Mouse (Mus musculus): ENCODE data around the gene Dbnl.

DNA sequence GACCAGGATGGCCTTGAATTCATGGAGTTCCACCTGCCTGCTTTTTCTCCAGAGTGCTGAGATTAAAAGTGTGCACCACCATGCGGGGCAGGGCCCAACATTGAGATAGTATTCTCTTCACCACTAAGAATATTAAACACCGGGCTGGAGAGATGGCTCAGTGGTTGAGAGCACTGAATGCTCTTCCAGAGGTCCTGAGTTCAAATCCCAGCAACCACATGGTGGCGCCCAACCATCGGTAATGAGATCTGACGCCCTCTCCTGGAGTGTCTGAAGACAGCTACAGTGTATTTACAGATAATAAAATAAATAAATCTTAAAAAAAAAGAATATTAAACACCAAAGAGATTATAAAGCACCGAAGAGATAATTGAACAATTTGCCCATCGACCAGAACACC is 46.2 kb upstream of the Dbnl start:
- no peak for TF ChIP-seq POLR2A (IDR thresholded peaks at IDR 0.05; ENCODE audit: insufficient read length, low read depth)
- TF ChIP-seq MAX (IDR thresholded peaks at IDR 0.05; ENCODE audit: low read depth) = no peak
- no peak for TF ChIP-seq MYOG (IDR thresholded peaks at IDR 0.05; ENCODE audit: control insufficient read depth in 1 of 3, insufficient read depth in 1 of 3, insufficient read length in 2 of 3, low read depth in 2 of 3)
- TF ChIP-seq USF1 (IDR thresholded peaks at IDR 0.05; ENCODE audit: low read depth) = no peak
- TF ChIP-seq E2F4 (IDR thresholded peaks at IDR 0.05; ENCODE audit: insufficient read depth) = no peak
- TF ChIP-seq REST (IDR thresholded peaks at IDR 0.05; ENCODE audit: insufficient read depth, insufficient read length) = no peak
- TF ChIP-seq TCF12 (IDR thresholded peaks at IDR 0.05; ENCODE audit: insufficient read depth, poor library complexity, severe bottlenecking) = no peak

All from myocyte (in vitro differentiated cells).